Mouse (Mus musculus): ENCODE measurements at regions not wholly inside any gene's neighbourhood (a gene's known extent, or its start where the extent isn't known, plus 50 kb on each side); places are given as distances from the start of the nearest gene placed in this dataset.

DNA sequence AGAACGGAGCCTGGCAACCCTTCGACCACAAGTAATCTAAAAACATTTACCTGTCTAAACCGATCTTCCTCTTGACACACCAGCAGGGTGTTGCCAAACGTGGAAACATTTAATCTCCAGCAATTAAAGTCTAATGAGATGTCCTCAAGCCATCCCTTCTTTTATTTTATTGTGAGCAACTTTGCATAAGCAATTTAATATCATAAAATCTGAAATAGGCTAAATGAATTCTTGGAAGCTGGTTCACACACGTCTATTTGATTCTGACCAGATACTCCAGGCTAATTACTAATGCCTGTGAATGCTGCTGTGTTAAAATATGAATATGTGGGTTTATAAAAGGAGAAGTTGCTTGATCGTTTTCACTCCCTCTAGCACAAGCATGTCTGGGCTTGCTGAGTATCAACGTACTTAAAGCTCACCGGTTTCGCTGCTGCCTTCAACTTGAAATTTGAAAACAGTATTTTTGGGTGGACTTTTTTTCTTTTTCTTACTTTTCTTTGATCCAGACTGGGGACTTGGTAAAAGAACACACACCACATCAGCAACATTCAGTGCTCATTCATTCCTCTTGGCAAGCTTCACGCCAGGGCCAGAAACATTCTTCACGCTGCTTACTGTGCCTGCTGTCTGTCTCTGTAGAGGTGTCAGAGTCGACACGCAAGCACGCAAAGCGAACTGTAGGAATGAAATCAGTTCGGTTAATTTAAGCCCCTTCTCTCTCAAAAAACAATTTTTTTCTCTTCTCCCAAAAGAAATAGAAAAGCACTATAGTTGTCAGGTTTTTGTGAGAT is 194.4 kb downstream of the Npr3 start:
- DNase-seq = no peak

DNA sequence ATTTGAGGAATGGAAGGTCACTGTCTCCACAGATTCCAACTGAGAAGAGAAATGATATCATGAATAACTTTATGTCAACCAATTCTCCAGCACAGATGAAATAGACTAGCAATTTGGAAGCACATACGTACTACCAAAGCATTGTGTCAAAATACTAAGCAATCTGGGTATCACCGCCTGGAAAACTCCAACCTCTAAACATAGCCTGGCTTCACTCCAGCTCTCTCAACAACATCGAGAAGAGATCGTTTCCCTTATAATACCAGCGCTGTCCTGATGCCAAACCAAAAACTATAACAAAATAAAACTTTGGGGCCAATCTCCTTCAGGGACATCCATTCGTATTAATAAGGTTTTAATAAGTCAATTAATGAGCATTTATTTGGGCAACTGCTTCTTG is 205.8 kb downstream of the Npr3 start:
- no peak for DNase-seq

GRCm38 (mm10) chr15:11699929-11700328 is 207.2 kb downstream of the Npr3 start:
- no peak for DNase-seq

GRCm38 (mm10) chr15:11697060-11697459 is 210.0 kb downstream of the Npr3 start:
- no peak for DNase-seq

DNA sequence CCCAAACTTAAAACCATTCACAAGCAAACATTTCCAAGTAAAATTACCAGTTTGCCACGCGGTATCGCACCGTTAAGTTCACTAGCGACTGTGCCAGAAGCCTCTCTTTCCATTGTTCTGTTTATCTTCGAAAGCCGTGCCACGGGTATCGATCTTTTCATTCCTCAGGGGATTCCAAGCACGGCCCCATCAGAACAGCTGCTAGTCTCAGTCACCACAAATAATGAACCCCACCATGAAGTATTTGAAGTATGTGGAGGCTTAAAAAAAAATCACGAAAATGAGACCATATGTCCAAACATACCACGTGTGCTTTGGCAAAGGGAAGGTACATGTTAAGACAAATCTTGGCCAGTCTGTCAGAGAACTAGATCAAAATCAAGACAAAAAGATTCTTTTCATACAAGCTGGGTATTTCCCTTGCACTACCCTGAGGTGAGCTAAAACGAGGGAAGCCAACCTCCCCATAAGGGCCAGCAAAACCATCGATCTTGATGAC is 213.3 kb downstream of the Npr3 start:
- no peak for DNase-seq

DNA sequence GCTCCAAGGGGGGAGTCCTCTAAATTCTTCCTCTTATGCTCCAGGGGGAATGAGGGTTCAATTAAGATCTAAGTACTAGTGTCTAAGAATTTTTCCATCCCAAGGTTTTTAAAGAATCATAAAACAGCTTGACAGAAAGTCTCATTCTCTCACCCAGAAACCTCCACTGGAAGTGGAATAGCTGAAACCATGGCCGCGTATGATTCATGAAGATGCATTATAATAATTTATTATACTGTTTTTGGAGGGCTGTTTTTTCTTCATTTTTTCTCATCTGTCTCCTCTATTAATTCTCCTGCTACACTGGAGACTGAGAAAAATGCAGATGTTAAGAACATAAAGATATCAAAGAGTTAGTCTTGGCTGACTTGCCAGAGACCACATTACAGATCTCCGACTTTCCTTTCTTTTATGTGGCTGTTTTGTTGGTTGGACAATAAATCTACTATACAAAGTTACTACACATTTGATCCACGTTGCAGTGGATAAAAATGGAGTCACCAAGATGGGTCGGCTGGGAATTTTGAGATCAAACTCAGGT is 242.2 kb downstream of the Npr3 start:
- DNase-seq = no peak

- DNase-seq = no peak
Observed at GRCm38 (mm10) chr15:11655168-11655567, 251.9 kb downstream of the Npr3 start.

DNA sequence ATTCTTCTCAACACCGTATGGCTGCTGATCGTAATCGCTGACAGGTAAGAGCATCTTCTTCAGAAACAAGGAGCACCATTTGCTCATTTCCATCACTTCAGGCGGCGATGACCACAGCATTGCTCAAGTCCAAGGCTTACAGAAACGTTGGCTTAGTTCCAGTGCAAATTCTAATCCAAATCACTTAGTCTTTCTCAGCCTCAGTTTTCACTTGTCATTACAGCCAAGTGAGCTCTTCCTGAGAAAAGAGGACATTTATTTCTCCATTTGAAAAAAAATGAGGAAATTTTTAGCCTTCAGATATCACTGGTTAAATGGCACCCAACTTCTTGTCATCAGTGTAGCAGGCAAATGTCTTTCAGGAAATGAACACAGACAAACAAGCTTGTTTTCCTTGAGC is 246.8 kb upstream of the Tars start:
- DNase-seq = no peak

- no peak for DNase-seq
Observed at GRCm38 (mm10) chr15:11644779-11645178, 245.3 kb upstream of the Tars start.

GRCm38 (mm10) chr15:11630654-11631053 is 231.2 kb upstream of the Tars start:
- no peak for DNase-seq

DNA sequence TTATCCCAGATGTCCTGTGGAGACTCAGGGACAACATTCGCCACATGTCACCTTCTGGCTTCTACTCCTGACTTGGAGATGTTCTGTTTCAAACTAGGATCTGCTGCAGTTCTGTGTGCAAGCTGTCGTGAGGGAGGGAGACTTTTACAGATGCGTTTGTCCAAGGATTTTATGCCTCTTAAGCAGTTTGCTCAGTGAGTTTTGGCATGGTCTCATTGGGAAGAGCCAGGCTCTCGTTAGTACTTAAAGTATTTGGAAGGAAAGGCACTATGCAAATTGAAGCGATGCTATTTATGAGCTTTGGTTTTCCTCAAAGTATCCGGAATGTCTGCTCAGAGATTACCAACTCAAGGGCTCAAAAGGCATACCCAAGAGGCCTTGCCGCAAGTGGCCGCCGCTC is 227.0 kb upstream of the Tars start:
- DNase-seq = no peak

- DNase-seq = no peak
Observed at GRCm38 (mm10) chr15:11612416-11612815, 213.0 kb upstream of the Tars start.

DNA sequence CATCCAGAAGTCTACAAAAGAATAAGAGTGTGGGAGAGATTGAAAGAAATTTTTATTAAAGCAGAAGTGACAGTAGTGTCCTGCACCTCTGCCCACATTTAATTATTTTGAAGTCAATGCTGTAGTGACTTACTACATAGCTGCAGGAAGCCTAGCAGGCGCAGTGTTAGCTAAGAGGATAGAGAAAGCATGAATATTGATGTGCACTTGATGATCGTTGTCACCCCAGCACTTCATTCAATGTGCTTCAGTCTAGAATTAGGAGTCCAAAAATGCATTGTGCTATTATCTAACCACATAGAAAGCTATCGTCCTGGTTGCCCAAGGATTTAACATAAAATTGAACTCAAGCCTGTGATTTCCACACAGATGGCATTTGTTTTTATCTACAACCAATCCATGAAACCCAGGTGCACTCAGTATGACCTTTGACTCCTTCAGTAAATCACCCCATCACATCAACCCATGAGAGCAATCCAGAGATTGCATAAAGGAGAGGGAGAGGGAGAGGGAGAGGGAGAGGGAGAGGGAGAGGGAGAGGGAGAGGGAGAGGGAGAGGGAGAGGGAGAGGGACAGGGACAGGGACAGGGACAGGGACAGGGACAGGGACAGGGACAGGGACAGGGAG is 210.7 kb upstream of the Tars start:
- no peak for DNase-seq

GRCm38 (mm10) chr15:11607489-11607888 is 208.0 kb upstream of the Tars start:
- DNase-seq = no peak

DNA sequence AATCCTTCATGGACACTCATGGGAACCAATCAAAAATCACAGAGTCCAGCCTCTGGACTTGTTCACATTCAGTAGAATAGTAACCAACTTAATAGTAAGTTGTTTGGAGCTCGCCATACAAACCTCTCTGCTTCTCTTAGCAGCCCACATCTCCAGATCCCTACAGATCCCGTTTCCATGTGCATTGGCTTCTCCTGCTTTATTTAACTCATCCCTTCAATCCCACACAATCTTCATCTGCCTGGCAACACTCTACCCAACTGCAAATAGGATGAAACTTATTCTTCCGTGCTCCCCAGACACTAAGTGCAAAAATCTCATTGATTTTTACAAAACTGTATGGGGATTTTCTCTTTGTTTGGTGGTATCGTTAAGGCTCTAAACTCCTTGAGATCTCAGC is 206.2 kb upstream of the Tars start:
- DNase-seq = no peak

- DNase-seq = no peak
Observed at GRCm38 (mm10) chr15:11597021-11597420, 197.6 kb upstream of the Tars start.

DNA sequence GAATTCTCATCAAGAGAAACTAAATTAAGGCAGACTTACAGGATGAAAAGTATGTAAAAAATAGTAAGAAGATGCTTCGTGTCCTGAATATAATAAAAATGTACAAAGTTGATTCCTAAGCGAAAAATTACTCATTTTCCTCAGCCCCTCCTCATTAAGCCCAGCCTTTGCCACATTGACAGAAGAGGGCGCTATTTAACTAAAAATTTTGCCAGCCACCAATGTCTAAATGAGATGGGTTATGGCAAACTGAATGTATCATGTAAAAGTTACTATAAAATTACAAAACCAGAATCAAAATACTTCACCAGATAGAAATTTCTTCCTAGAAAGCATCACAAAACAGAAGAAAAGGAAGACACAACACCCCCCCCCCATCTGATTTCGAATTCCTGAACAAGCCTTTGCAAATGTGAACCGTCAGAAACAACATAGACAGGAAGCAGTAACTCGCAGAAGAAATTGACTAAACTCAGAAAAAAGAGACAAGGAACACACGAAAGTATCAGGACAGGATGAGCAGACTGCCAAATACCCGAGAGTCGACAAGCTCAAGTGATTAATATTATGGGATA is 191.2 kb upstream of the Tars start:
- no peak for DNase-seq

GRCm38 (mm10) chr15:11589795-11590194 is 190.3 kb upstream of the Tars start:
- no peak for DNase-seq

DNA sequence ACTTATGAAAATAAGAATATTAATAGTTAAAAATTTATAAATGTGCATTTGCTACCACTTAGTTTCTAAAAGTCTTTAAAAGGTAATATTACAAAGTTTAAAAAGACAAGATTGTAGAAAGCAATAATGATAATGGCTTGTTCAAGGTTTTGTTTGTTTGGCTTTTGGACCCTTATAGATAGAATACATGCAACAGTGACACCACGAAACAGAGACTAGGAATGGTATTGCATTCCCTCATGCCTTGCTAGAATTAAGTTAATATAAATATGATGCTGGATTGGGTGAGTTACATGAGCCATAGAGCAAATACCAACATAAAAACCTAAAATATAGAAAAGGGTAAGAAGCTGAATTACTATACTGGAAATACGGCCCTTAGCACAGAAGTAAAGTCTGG is 186.9 kb upstream of the Tars start:
- DNase-seq = no peak

GRCm38 (mm10) chr15:11584155-11584554 is 184.7 kb upstream of the Tars start:
- no peak for DNase-seq

GRCm38 (mm10) chr15:11578331-11578730 is 178.9 kb upstream of the Tars start:
- DNase-seq = no peak

- DNase-seq = no peak
Observed at GRCm38 (mm10) chr15:11574359-11574758, 174.9 kb upstream of the Tars start.

- no peak for DNase-seq
Observed at GRCm38 (mm10) chr15:11573496-11573895, 174.0 kb upstream of the Tars start.

DNA sequence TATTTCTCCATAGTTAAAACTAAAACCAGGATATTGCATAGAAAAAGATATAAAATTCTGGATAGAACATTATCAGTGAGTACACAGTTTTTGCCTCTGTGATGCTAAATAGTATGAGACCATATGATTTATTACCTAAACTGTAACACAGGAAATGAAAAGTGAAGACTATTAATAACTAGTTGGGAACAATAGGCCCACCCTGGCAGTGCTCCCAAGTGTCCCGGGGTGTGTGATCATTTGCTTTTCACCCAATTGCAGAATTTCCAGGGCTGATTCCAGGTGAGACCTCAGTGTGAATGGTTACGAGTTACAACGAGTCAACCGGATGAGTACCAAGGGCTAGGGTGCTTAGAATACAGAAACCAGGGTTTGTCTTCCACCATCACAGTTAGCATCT is 172.6 kb upstream of the Tars start:
- DNase-seq = no peak
